In genomic region chrX:93286291-93286893, GRCm38 (mm10) we compare ENCODE assay signal across 8 mouse cellular contexts. TPM values are rescaled to one million over a fixed set of nuclear protein-coding genes. Genes with fewer than 3 reads are reported as not detected.
A peak's percentile ranks its signal among the peaks of the same experiment; 100 is the strongest.
DNase-seq lines count a peak whose midpoint lies in the region; ATAC-seq and TF ChIP-seq lines count a peak whose summit lies in the region.

Arx (plus strand) TSS chrX:93286445.

- 0 out of 2 replicates have a peak, but pooled peaks cover 3% of the 10 kb centered on the region for H3K9me3 ChIP-seq in ES-Bruce4 (replicated peaks; ENCODE audit: control insufficient read depth, insufficient read depth, low read length, poor library complexity, severe bottlenecking)

- TF ChIP-seq EP300 in ES-Bruce4 (IDR thresholded peaks at IDR 0.05; ENCODE audit: insufficient read depth, low read depth, low read length): no peak

- H3K4me1 ChIP-seq in ES-Bruce4 (ENCODE audit: control insufficient read depth, insufficient read depth, low read length): no peaks in the 10 kb centered on the region

- no peak within 1 kb of the TSS for H3K27ac ChIP-seq in ES-Bruce4 (ENCODE audit: insufficient read depth, low read length)

- H3K9ac ChIP-seq in ES-Bruce4 (ENCODE audit: low read depth, poor library complexity, severe bottlenecking): no peak within 1 kb of the TSS

- TF ChIP-seq POLR2A in ES-Bruce4 (IDR thresholded peaks at IDR 0.05; ENCODE audit: insufficient read depth, low read length): no peak

- no peaks in the 10 kb centered on the region for H3K36me3 ChIP-seq in ES-Bruce4 (ENCODE audit: control insufficient read depth, insufficient read depth, low read length, poor library complexity, severe bottlenecking)
- no peaks in the 10 kb centered on the region for H3K36me3 ChIP-seq in splenic B cell, adult 2 months (ENCODE audit: control insufficient read depth, insufficient read depth, low read length, poor library complexity, severe bottlenecking)

- intact Hi-C loops in left cerebral cortex, postnatal 14 days (cut with DNase I): loop anchor here (5.0 to 10.0 kb wide), 2 partner anchors 178 to 219 kb away; no protein-coding TSS in a partner anchor

- DNase-seq in adrenal gland, postnatal 36 days: peak; percentile 61 to 66
- peak; percentile 77 for DNase-seq in forelimb bud, embryonic 11.5 days (ENCODE audit: low read depth, low spot score)
- peak; percentile 68 for DNase-seq in induced T-regulatory cell, adult 2 months (ENCODE audit: low read depth)
- peak; percentile 58 to 76 for DNase-seq in left cerebral cortex, postnatal 14 days (ENCODE audit: low spot score in 2 of 2)
- peak; percentile 54 for DNase-seq in splenic B cell, adult 2 months (ENCODE audit: low read depth, low spot score)

- ATAC-seq in megakaryocyte-erythroid progenitor cell, adult 5-6 weeks (replicated peaks; ENCODE audit: low FRiP score, low TSS enrichment, poor library complexity, severe bottlenecking): peak; percentile 92
- no peak for ATAC-seq in erythroblast, adult 5-6 weeks (replicated peaks; ENCODE audit: low FRiP score, poor library complexity, severe bottlenecking)

- H3K4me3 ChIP-seq in ES-Bruce4 (ENCODE audit: low read depth, low read length): peak within 1 kb of the TSS; percentile 57

- no peak for TF ChIP-seq CTCF in ES-Bruce4 (IDR thresholded peaks at IDR 0.05; ENCODE audit: low read depth, low read length)

- H3K27me3 ChIP-seq in ES-Bruce4 (ENCODE audit: control insufficient read depth, insufficient read depth, low read length, poor library complexity, severe bottlenecking): peaks cover 23% of the 10 kb centered on the region
- peaks cover 2% of the 10 kb centered on the region; the same call in 1 of the 2 replicates for H3K27me3 ChIP-seq in splenic B cell, adult 2 months (ENCODE audit: control insufficient read depth, insufficient read depth, low read length, poor library complexity, severe bottlenecking)

RNA-seq across cellular contexts. Expression of gene Arx, which starts in this region (rescaled TPM):
- not detected in 2 replicates for polyA plus RNA-seq in ES-Bruce4 (2011; ENCODE audit: insufficient read depth, insufficient read length, low read depth, missing spikeins)
- total RNA-seq in adrenal gland, postnatal 36 days (2021): under 1 TPM; 0.13 to 0.17 TPM
- 10 to 100 TPM; 18.8 to 24.6 TPM for total RNA-seq in left cerebral cortex, postnatal 14 days (2021)
- not detected in 2 replicates for total RNA-seq in megakaryocyte-erythroid progenitor cell, adult 5-6 weeks (2014; fragmentation: Nextera tagmentation)
- not detected in 2 replicates for total RNA-seq in megakaryocyte-erythroid progenitor cell, adult 5-6 weeks (2017)
- total RNA-seq in erythroblast, adult 5-6 weeks (2015; ENCODE audit: low replicate concordance): not detected in 2 replicates
- total RNA-seq in erythroblast, adult 5-6 weeks (2017; ENCODE audit: low replicate concordance): not detected in 2 replicates

Comparison
In these comparisons a context has a peak if more than half of its experiments do, and no peak if none do; other contexts are left out.
1. RNA of gene Arx (total RNA-seq): 18.8 to 24.6 TPM in left cerebral cortex, postnatal 14 days; 0.13 to 0.17 TPM in adrenal gland, postnatal 36 days, not detected in megakaryocyte-erythroid progenitor cell, adult 5-6 weeks and not detected in erythroblast, adult 5-6 weeks; every median in the first group is over 10 times any median in the second.
2. Peak in DNase-seq in adrenal gland, postnatal 36 days; RNA of the gene not detected or under 1 TPM.
3. Peak in ATAC-seq in megakaryocyte-erythroid progenitor cell, adult 5-6 weeks; RNA of the gene not detected or under 1 TPM.
4. Peak in every context shown above with its lines, with median percentiles within 50 percentile points of each other: DNase-seq.